Mouse (Mus musculus) neural tube, embryonic 10.5 days (tissue): ENCODE measurements around the gene Tmem114.

Experiments
- DNase-seq: peaks from one replicate; pipeline ENCODE4 v3.0.0-alpha.2; 2017; ENCODE audit warnings: low spot score; ENCODE audit errors: extremely low spot score

The Tmem114 gene

GRCm38 (mm10) chr16:8424971-8425330 is at the start of gene Tmem114:
TSS of gene Tmem114 (minus strand) at chr16:8425136.
- DNase-seq, result no peak

GRCm38 (mm10) chr16:8470603-8471481 is 45.9 kb upstream of the Tmem114 start, which contains the start of gene Mettl22:
TSS of gene Mettl22 (plus strand) at chr16:8470788.
- DNase-seq, result peak; percentile 90

- no peak for DNase-seq
Measured at GRCm38 (mm10) chr16:8470132-8470531, 45.2 kb upstream of the Tmem114 start.

DNA sequence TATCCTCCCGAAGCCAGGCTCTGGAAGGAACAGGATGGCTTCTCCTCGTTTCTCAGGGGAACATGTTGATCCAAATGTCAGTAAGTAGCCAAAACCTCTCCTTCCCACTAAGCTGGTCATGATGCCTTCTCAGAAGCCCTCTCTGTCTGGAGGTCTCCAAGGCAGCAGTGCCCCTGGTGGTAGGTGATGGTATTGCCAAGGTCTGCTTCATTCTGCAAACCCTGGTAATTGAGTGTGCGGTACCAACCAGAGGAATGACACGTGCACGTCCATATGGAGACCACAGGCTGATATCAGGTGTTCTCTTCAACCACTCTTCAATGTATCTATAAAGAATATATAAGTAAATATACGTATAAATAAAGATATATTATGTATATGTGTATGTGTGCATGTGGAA is 34.2 kb upstream of the Tmem114 start:
- DNase-seq, result peak; percentile 74

DNA sequence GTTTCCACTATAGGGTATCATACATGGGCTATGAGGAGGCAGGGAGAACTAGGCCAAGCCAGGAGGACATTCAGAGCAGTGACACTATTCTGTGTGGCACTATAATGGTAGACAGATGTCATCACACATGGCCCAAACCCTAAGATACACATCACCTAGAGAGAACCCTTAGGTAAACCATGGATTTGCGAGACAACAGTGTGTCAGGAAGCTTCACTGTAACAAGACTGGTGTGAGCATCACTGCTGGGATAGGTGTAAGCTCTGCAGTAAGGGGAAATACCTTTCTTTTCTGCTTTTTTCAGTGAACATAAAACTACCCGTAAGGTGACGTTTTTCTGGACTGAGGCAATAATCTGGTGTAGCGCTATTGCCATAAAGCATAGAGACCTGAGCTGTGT is 33.5 kb upstream of the Tmem114 start:
- no peak for DNase-seq

DNA sequence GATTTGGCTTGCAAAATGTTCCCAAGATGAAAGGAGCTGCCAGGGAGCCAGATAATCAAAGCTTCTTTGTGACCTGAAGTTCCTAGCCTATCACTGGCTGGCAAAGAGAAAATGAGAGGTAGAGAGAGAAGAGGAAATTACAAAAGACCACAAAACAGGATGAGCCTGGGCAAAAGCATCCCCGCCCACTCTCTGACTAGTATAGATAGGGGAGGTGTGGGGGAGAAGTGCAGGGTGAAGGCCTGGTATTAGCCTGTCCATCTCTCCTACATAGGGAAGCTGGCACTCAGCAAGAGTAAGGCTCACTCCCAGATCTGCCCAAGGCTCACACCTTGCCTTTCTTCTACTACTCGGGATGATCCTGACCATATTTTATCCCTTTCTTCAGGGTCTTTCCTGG is 30.3 kb upstream of the Tmem114 start:
- DNase-seq, result no peak

GRCm38 (mm10) chr16:8453301-8453700 is 28.4 kb upstream of the Tmem114 start:
- no peak for DNase-seq

- DNase-seq, result no peak
Measured at GRCm38 (mm10) chr16:8446256-8446655, 21.3 kb upstream of the Tmem114 start.

GRCm38 (mm10) chr16:8444911-8445310 is 20.0 kb upstream of the Tmem114 start:
- DNase-seq, result no peak

- DNase-seq, result no peak
Measured at GRCm38 (mm10) chr16:8432616-8433015, 7.7 kb upstream of the Tmem114 start.

DNA sequence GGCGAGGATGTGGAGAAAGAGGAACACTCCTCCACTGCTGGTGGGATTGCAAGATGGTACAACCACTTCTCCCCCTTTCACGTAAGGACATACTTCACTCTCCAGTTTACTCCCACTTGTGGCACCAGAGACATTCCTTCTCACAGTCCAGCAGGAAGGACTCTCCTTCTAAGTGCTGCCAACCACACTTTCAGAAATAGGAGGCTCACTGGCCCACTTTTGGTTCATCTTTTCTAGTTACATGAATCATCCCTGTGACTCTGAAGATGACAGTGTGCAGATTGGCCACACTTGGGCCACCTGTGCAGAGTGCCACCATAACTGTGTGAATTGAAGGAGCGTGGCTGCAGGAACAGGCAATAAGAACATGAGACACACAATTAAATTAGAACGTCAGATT is 4.6 kb upstream of the Tmem114 start:
- no peak for DNase-seq

- DNase-seq, result no peak
Measured at GRCm38 (mm10) chr16:8425736-8426135, 800 bp upstream of the Tmem114 start.

- no peak for DNase-seq
Measured at GRCm38 (mm10) chr16:8424161-8424970, 570 bp downstream of the Tmem114 start.

DNA sequence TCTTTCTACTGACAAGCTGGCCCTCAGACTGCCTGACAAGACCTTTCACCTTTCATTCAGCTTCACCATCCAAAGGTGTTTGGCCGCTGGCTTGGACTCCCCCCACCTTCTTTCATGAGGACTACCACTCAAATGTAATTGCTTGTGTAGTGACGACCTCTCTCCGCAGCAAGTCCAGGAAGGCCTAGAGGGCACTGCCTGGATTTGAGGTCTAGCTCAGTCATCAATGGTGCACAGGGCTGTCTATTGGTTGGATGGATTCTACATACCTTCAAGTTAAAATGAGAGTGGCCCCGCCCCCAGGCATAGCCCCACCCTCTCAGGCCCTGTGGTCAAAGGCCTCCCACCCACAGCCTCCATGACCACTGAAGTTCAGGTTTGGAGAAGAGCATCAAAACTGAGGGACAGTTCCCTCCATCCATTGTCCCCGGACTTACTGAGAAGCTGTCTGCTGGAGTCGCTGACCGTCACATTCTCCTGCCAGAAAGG is 1.3 kb downstream of the Tmem114 start:
- DNase-seq, result no peak

GRCm38 (mm10) chr16:8420842-8421241 is 4.1 kb downstream of the Tmem114 start:
- DNase-seq, result no peak

- no peak for DNase-seq
Measured at GRCm38 (mm10) chr16:8420381-8420780, 4.6 kb downstream of the Tmem114 start.

- DNase-seq, result no peak
Measured at GRCm38 (mm10) chr16:8419666-8420065, 5.3 kb downstream of the Tmem114 start.

DNA sequence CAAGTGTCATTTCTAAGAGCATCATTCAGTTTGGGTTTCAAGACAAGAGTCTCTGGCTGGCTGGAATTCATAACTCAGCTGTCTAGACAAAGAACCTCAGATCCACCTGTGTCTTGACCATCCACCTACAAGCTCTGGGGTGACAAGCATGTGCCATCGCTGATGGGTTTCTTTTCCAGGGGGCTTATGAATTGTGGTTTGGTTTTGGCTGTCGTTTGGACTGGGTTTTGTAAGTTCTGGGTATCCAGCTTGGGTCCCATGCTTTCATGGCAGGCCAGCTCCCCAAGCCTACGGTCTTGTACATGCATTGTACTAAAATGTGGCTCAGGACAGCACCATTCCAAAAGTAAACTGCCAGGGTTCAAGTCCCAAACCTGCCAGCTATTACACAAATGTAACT is 6.8 kb downstream of the Tmem114 start:
- no peak for DNase-seq

DNA sequence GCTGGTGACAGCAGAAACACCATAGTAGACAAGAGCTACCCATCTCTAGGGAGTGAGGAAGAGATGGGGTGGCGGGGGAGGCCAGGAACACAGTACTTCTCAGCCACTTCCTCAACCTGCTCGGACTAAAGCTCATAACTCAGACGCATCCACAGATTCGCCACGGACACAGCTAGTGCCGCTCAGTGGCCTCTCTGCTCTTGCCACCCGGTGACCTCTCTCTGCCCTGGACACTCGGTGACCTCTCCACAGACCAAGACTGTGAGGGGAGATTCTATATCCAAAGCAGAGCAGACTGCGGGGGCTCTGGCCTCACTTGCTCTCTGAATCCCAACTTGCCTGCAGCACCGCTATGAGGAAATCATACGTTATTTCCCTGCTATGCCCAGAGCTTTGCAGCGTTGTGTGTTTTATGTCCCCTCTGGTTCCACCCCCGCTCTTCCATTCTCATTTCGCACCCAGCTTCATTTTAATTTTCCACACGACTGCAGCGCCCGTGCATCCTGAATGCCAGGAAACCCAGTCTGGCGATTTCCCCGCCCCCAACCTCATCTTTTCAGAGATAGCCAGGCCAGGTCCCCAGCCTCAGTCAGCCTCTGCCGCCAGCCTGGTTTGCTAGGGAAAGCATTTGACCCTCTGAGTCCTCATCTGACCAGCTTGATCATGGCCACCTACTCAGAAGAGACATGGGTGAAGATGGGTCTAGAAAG is 7.8 kb downstream of the Tmem114 start:
- no peak for DNase-seq

GRCm38 (mm10) chr16:8415996-8416395 is 8.9 kb downstream of the Tmem114 start:
- no peak for DNase-seq

GRCm38 (mm10) chr16:8413441-8413840 is 11.5 kb downstream of the Tmem114 start:
- DNase-seq, result no peak

- no peak for DNase-seq
Measured at GRCm38 (mm10) chr16:8412213-8412612, 12.7 kb downstream of the Tmem114 start.
